Mouse (Mus musculus) megakaryocyte, embryonic 14.5 days (primary cell): ENCODE results near the gene Pip5kl1.

ENCODE experiments used
- FLI1 ChIP-seq: IDR thresholded peaks from 2 replicates; pipeline ENCODE4 v1.6.1; 2012; ENCODE audit warnings: low read length, inconsistent platforms, mixed read lengths
- GATA1 ChIP-seq: IDR thresholded peaks from 3 replicates; pipeline ENCODE4 v1.6.1; 2012; ENCODE audit warnings: mixed read lengths, low read length, inconsistent platforms, borderline replicate concordance

GRCm38 (mm10) chr2:32543031-32543449 lies 31.6 kb upstream of the Pip5kl1 start:
- no peak for TF ChIP-seq GATA1
- no peak for TF ChIP-seq FLI1
